Mouse (Mus musculus) cortical plate, adult 2 months (tissue): ENCODE measurements around the gene Hoxa7. TPM values are rescaled to one million over a fixed set of nuclear protein-coding genes. Genes with fewer than 3 reads are reported as not detected.

Experiments used
- H3K27ac ChIP-seq: fragments of 200-500 bp; 2 replicates; pipeline ENCODE4 v1.5.1; 2012; ENCODE audit warnings: low read length, control low read depth, inconsistent platforms; ENCODE audit not compliant: insufficient read depth
- H3K4me1 ChIP-seq: fragments of 200-500 bp; 2 replicates; pipeline ENCODE4 v1.6.1; 2011; ENCODE audit warnings: low read length; ENCODE audit not compliant: control insufficient read depth, insufficient read depth
- H3K4me3 ChIP-seq: fragments of 200-500 bp; 2 replicates; pipeline ENCODE4 v1.5.1; 2011; ENCODE audit warnings: mild to moderate bottlenecking, low read length, control low read depth; ENCODE audit not compliant: insufficient read depth
- CTCF ChIP-seq: fragments of 200-500 bp; IDR thresholded peaks from 2 replicates; pipeline ENCODE4 v1.5.1; 2011; ENCODE audit warnings: mild to moderate bottlenecking, control low read depth, low read length; ENCODE audit not compliant: insufficient read depth; ENCODE audit errors: extremely low read depth
- POLR2A ChIP-seq: fragments of 200-500 bp; IDR thresholded peaks from 2 replicates; pipeline ENCODE4 v1.6.1; 2011; ENCODE audit warnings: mild to moderate bottlenecking, low read length, control low read depth; ENCODE audit not compliant: insufficient read depth; ENCODE audit errors: extremely low read depth
- polyA plus RNA-seq: library from polyadenylated mRNA; depleted of rRNA; stranded (reverse); fragments of >200 nt; gene quantifications from 2 replicates; pipeline ENCODE4 v1.2.3, GENCODE M21; 2012

Gene Hoxa7
- polyA plus RNA-seq, 1 experiment: not detected

- no peaks in the 10 kb centered on the region for H3K4me1 ChIP-seq
- no peak overlapping the region for H3K4me3 ChIP-seq
- no peak overlapping the region for H3K27ac ChIP-seq
- TF ChIP-seq CTCF (no peak), POLR2A (no peak)
Measured at GRCm38 (mm10) chr6:52220003-52220864, 1.4 kb downstream of the Hoxa7 start.

- Histone ChIP-seq H3K27ac (no peak overlapping the region), H3K4me1 (no peaks in the 10 kb centered on the region), H3K4me3 (no peak overlapping the region)
- no peak for TF ChIP-seq CTCF
- TF ChIP-seq POLR2A: no peak
Measured at GRCm38 (mm10) chr6:52219234-52219942, 2.3 kb downstream of the Hoxa7 start.

- no peak for TF ChIP-seq CTCF
- TF ChIP-seq POLR2A: no peak
Measured at GRCm38 (mm10) chr6:52218643-52219215, 2.9 kb downstream of the Hoxa7 start.

DNA sequence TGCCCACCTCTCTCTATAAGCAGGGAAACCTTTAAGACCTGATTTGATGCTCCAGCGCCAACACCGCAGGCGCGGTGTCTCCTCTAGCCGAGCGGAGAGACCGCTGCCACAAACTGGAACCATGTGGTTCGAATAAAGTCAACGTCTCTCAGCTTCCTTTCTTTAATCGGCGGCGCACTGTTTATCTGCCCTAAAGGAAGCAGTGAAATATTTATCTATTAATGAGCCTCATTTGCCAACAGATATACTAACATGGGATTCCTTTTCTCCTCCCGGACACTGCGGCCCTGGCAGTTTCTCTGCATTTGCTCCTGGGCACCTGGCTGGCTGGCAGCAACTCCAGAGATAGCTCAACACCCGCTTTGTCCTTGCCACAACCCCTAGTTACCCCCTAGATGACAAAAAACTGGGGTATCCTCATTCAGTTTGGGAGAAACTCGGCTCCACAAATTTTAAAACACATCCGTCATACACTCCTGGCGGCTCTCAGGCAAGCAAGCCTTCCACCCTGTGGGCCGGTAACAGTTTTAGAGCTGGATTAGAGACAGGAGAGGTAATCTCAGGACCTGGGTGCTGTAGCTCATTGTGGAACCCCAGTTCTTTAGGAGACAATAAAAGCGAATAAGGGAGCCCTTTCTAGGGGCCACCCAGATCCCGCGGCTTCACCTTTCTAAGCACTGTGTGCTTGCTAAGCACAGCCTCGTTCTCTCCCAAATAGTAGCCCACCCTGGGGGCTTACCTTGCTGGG is 3.6 kb downstream of the Hoxa7 start:
- Histone ChIP-seq H3K27ac (no peak overlapping the region), H3K4me3 (no peak overlapping the region), H3K4me1 (no peaks in the 10 kb centered on the region)
- TF ChIP-seq CTCF (no peak), POLR2A (no peak)

More at GRCm38 (mm10) chr6:52218643-52219215, 2.9 kb downstream of the Hoxa7 start:
- Histone ChIP-seq H3K27ac (no peak overlapping the region), H3K4me3 (no peak overlapping the region), H3K4me1 (no peaks in the 10 kb centered on the region)

DNA sequence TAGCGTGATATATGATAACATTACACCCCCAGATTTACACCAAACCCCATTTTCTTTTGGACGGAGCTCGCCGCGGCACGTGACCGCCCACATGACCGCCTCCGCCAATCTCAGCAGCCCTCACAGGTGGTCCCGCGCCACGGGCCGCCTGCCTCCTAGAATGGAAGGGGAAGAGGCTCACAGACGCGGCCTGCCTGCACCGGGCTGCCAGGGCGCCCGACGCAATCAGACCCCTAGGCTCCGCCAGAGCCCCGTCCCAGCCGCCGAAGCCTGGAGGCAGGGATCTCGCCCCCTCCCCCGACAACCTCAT is 4.2 kb downstream of the Hoxa7 start:
- TF ChIP-seq POLR2A: no peak
- TF ChIP-seq CTCF: no peak
- no peak overlapping the region for H3K4me3 ChIP-seq
- H3K4me1 ChIP-seq: no peaks in the 10 kb centered on the region
- H3K27ac ChIP-seq: no peak overlapping the region

DNA sequence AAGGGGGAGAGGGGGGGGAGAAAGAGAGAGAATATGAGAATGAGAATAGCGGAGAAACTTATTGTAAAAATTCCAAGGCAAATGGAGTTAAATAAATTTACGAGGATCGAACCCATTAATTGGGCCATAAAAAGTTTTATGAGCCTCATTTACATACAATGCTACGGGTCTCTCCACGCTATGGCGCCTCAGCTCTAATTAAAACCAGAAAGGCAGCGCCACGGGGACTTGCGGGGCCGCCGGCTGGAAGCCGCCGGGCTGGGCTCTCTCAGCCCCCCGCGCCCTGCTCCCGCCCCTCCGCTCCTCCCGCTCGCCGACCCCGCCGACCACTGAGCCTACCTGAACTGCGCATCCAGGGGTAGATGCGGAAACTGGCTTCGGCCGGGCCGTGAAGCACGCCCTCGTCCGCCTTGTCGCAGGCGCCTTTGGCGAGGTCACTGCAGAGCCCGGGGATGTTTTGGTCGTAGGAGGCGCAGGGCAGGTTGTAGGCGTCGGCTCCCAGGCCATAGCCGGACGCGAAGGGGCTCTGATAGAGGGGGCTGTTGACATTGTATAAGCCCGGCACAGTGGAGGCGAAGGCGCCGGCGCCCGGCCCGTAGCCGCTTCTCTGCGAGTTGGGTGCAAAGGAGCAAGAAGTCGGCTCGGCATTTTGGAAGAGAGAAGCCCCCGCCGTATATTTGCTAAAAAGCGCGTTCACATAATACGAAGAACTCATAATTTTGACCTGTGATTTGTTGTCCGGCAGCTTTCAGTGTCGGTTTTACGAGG is 4.8 kb downstream of the Hoxa7 start:
- H3K27ac ChIP-seq: no peak overlapping the region
- no peak overlapping the region for H3K4me3 ChIP-seq
- no peaks in the 10 kb centered on the region for H3K4me1 ChIP-seq
- TF ChIP-seq POLR2A (no peak), CTCF (no peak)

- TF ChIP-seq POLR2A: no peak
- TF ChIP-seq CTCF: no peak
- H3K4me1 ChIP-seq: no peaks in the 10 kb centered on the region
- H3K27ac ChIP-seq: no peak overlapping the region
- no peak overlapping the region for H3K4me3 ChIP-seq
Measured at GRCm38 (mm10) chr6:52215771-52216535, 5.7 kb downstream of the Hoxa7 start.

- TF ChIP-seq CTCF (no peak), POLR2A (no peak)
- no peaks in the 10 kb centered on the region for H3K4me1 ChIP-seq
- no peak overlapping the region for H3K27ac ChIP-seq
Measured at GRCm38 (mm10) chr6:52215070-52215469, 6.6 kb downstream of the Hoxa7 start.

More at GRCm38 (mm10) chr6:52215070-52215469, 6.6 kb downstream of the Hoxa7 start:
- H3K4me3 ChIP-seq: no peak overlapping the region
